Mouse (Mus musculus): ENCODE results near the gene Klk1b26.
"Not testable (repeated sequence)": the region's sequence is repeated elsewhere in the genome, so short reads cannot be mapped to it uniquely, and the experiment has no call there.

- not testable (repeated sequence) for TF ChIP-seq CTCF (IDR thresholded peaks at IDR 0.05); EP300 (IDR thresholded peaks at IDR 0.05; ENCODE audit: insufficient read depth, low read depth, low read length); POLR2A (IDR thresholded peaks at IDR 0.05; ENCODE audit: insufficient read depth, low read depth, low read length)
Measured at GRCm38 (mm10) chr7:44011868-44012267, at the start of gene Klk1b26.
